Mouse (Mus musculus) gastrocnemius, adult 8-10 months (tissue): Measurements from ENCODE around the gene Tmem265. TPM values are rescaled to one million over a fixed set of nuclear protein-coding genes. Genes with fewer than 3 reads are reported as not detected.

ENCODE experiments used
- total RNA-seq, 4 experiments: library from RNA; stranded (reverse); gene quantifications; 2 replicates each; pipeline ENCODE4 v1.2.4; 2022

Tmem265 gene
- total RNA-seq, 4 experiments from 2014 or later = not detected

Other genes with a start within 250 kb of the Tmem265 start
- 10 to 100 TPM; 39.1 to 55.1 (median 41.1) TPM for gene Zfp768, start 215.8 kb upstream of the Tmem265 start, total RNA-seq
- 1 to 10 TPM; 3.0 to 3.4 (median 3.1) TPM for gene Zfp747, start 185.3 kb upstream of the Tmem265 start, total RNA-seq
- gene 9130019O22Rik, start 174.2 kb upstream of the Tmem265 start, total RNA-seq = 1 to 10 TPM; 1.5 to 2.5 (median 2.1) TPM
- 1 to 10 TPM; 1.6 to 2.2 (median 1.7) TPM for gene E430018J23Rik, start 167.8 kb upstream of the Tmem265 start, total RNA-seq
- 1 to 10 TPM; 1.4 to 2.3 (median 1.9) TPM for gene Zfp764, start 154.6 kb upstream of the Tmem265 start, total RNA-seq
- gene Zfp688, start 139.3 kb upstream of the Tmem265 start, total RNA-seq = 1 to 10 TPM; 1.3 to 3.4 (median 2.2) TPM
- 1 to 10 TPM in 3 of 4 experiments, under 1 TPM in 1; 0.88 to 1.3 (median 1.2) TPM for gene Zfp689, start 112.2 kb upstream of the Tmem265 start, total RNA-seq
- gene Prr14, start 101.8 kb upstream of the Tmem265 start, total RNA-seq = 10 to 100 TPM; 14.8 to 18.4 (median 16.7) TPM
- gene Fbrs, start 82.2 kb upstream of the Tmem265 start, total RNA-seq = 10 to 100 TPM; 21.9 to 29.3 (median 25.1) TPM
- gene Srcap, start 49.4 kb upstream of the Tmem265 start, total RNA-seq = 10 to 100 TPM; 44.3 to 52.4 (median 48.6) TPM
- 1 to 10 TPM; 4.4 to 8.0 (median 5.5) TPM for gene Gm42715, start 41.8 kb upstream of the Tmem265 start, total RNA-seq
- 10 to 100 TPM in 1 of 4 experiments, 1 to 10 TPM in 3; 8.0 to 10.6 (median 8.4) TPM for gene Phkg2, start 11.9 kb downstream of the Tmem265 start, total RNA-seq
- 1 to 10 TPM; 2.0 to 2.6 (median 2.2) TPM for gene Ccdc189, start 27.2 kb downstream of the Tmem265 start, total RNA-seq
- 10 to 100 TPM; 28.6 to 32.3 (median 30.6) TPM for gene Rnf40, start 27.4 kb downstream of the Tmem265 start, total RNA-seq
- 1 to 10 TPM; 6.8 to 7.8 (median 7.4) TPM for gene Zfp629, start 54.4 kb downstream of the Tmem265 start, total RNA-seq
- gene Bcl7c, start 147.5 kb downstream of the Tmem265 start, total RNA-seq = 10 to 100 TPM; 33.5 to 36.0 (median 34.1) TPM
- 10 to 100 TPM; 15.2 to 20.3 (median 17.1) TPM for gene Ctf1, start 151.3 kb downstream of the Tmem265 start, total RNA-seq
- gene Ctf2, start 170.8 kb downstream of the Tmem265 start, total RNA-seq = not detected
- 1 to 10 TPM in 2 of 4 experiments, under 1 TPM in 2; 0.92 to 1.6 (median 1.1) TPM for gene Fbxl19, start 183.2 kb downstream of the Tmem265 start, total RNA-seq
- gene Orai3, start 208.4 kb downstream of the Tmem265 start, total RNA-seq = 10 to 100 TPM; 12.2 to 13.6 (median 12.9) TPM
- 10 to 100 TPM; 16.4 to 22.8 (median 18.6) TPM for gene Setd1a, start 215.3 kb downstream of the Tmem265 start, total RNA-seq
- 1 to 10 TPM; 1.6 to 2.3 (median 2.1) TPM for gene Gm49388, start 224.2 kb downstream of the Tmem265 start, total RNA-seq
- 1 to 10 TPM; 1.5 to 4.2 (median 1.9) TPM for gene Hsd3b7, start 239.2 kb downstream of the Tmem265 start, total RNA-seq